Mouse (Mus musculus) subcutaneous adipose tissue, adult 2 months (tissue): ENCODE results near the gene Ucn. TPM values are rescaled to one million over a fixed set of nuclear protein-coding genes. Genes with fewer than 3 reads are reported as not detected.

Experiments
- polyA plus RNA-seq: library from polyadenylated mRNA; depleted of rRNA; stranded (reverse); fragments of >200 nt; gene quantifications from 2 replicates; pipeline ENCODE4 v1.2.3, GENCODE M21; 2012; ENCODE audit warnings: low replicate concordance; rRNA removed

The Ucn gene
- not detected in 2 replicates for polyA plus RNA-seq

GRCm38 (mm10) chr5:31138241-31138967 lies at the start of gene Ucn:
TSS of gene Ucn (minus strand) at chr5:31138829.

GRCm38 (mm10) chr5:31179766-31180630 lies 41.4 kb upstream of the Ucn start, which contains the start of the genes Gm29609 and Gtf3c2:
TSS of gene Gm29609 (minus strand) at chr5:31179911.
TSS of gene Gtf3c2 (minus strand) at chr5:31180144.

GRCm38 (mm10) chr5:31154152-31154553 lies 15.5 kb upstream of the Ucn start, which contains the start of gene Mpv17:
TSS of gene Mpv17 (minus strand) at chr5:31154251.

GRCm38 (mm10) chr5:31116354-31116753 lies 22.3 kb downstream of the Ucn start, which contains the start of gene Trim54:
TSS of gene Trim54 (plus strand) at chr5:31116712.

GRCm38 (mm10) chr5:31108000-31108490 lies 30.6 kb downstream of the Ucn start, which contains the start of gene Slc30a3:
TSS of gene Slc30a3 (minus strand) at chr5:31108237.

GRCm38 (mm10) chr5:31105814-31106335 lies 32.8 kb downstream of the Ucn start, which contains the start of gene Dnajc5g:
TSS of gene Dnajc5g (plus strand) at chr5:31106285.

Other genes starting within 250 kb of the Ucn start
- gene Ost4, start 231.0 kb downstream of the Ucn start, polyA plus RNA-seq, result 286 and 295 TPM in 2 replicates
- gene Emilin1, start 225.4 kb downstream of the Ucn start, polyA plus RNA-seq, result 32.9 and 197 TPM in 2 replicates
- 35.3 and 66.7 TPM in 2 replicates for gene Khk, start 217.4 kb downstream of the Ucn start, polyA plus RNA-seq
- 1.1 and 6.2 TPM in 2 replicates for gene Cgref1, start 193.2 kb downstream of the Ucn start, polyA plus RNA-seq
- gene Preb, start 178.5 kb downstream of the Ucn start, polyA plus RNA-seq, result 289 and 327 TPM in 2 replicates
- 0.69 and 25.8 TPM in 2 replicates for gene Tcf23, start 170.2 kb downstream of the Ucn start, polyA plus RNA-seq
- 209 and 273 TPM in 2 replicates for gene Atraid, start 90.5 kb downstream of the Ucn start, polyA plus RNA-seq
- gene Slc5a6, start 89.9 kb downstream of the Ucn start, polyA plus RNA-seq, result 40.4 and 53.2 TPM in 2 replicates
- 21.5 and 75.0 TPM in 2 replicates for gene Cad, start 84.0 kb downstream of the Ucn start, polyA plus RNA-seq
- not detected in 2 replicates for gene Dnajc5g, start 32.5 kb downstream of the Ucn start, polyA plus RNA-seq
- 0.12 TPM in 1 of 2 replicates, not detected in the other for gene Slc30a3, start 30.6 kb downstream of the Ucn start, polyA plus RNA-seq
- not detected in 2 replicates for gene Trim54, start 22.1 kb downstream of the Ucn start, polyA plus RNA-seq
- 163 and 250 TPM in 2 replicates for gene Mpv17, start 15.4 kb upstream of the Ucn start, polyA plus RNA-seq
- 4.4 and 5.4 TPM in 2 replicates for gene Gm29609, start 41.1 kb upstream of the Ucn start, polyA plus RNA-seq
- gene Gtf3c2, start 41.3 kb upstream of the Ucn start, polyA plus RNA-seq, result 57.4 and 85.2 TPM in 2 replicates
- 108 and 112 TPM in 2 replicates for gene Snx17, start 54.4 kb upstream of the Ucn start, polyA plus RNA-seq
- 39.2 and 59.8 TPM in 2 replicates for gene Eif2b4, start 54.6 kb upstream of the Ucn start, polyA plus RNA-seq
- 34.3 and 47.6 TPM in 2 replicates for gene Zfp513, start 63.5 kb upstream of the Ucn start, polyA plus RNA-seq
- gene Ppm1g, start 81.9 kb upstream of the Ucn start, polyA plus RNA-seq, result 30.0 and 90.9 TPM in 2 replicates
- 140 and 206 TPM in 2 replicates for gene Nrbp1, start 102.0 kb upstream of the Ucn start, polyA plus RNA-seq
- gene Gm9970, start 102.4 kb upstream of the Ucn start, polyA plus RNA-seq, result 0.27 and 0.57 TPM in 2 replicates
- 9.7 and 58.7 TPM in 2 replicates for gene Krtcap3, start 112.9 kb upstream of the Ucn start, polyA plus RNA-seq
- 40.7 and 63.3 TPM in 2 replicates for gene Ift172, start 152.3 kb upstream of the Ucn start, polyA plus RNA-seq
- 7.7 and 46.5 TPM in 2 replicates for gene Fndc4, start 157.3 kb upstream of the Ucn start, polyA plus RNA-seq
- gene Gckr, start 158.6 kb upstream of the Ucn start, polyA plus RNA-seq, result 0.21 and 0.28 TPM in 2 replicates